In genomic region chr8:118410341-118410970, GRCm38 (mm10) we compare ENCODE assay signal across 27 mouse cellular contexts.
DNase-seq lines count a peak whose midpoint lies in the region; ATAC-seq and TF ChIP-seq lines count a peak whose summit lies in the region.
"Had no signal": no experiment of that assay in that cellular context is flagged by ENCODE, and none has a peak within 500 bp of the region (broad histone marks: within the 10 kb centered on the region; RNA-seq: fewer than 3 reads in every experiment).

No protein-coding gene starts in this region.

- no peaks in the 10 kb centered on the region for H3K36me3 ChIP-seq in neural tube, embryonic 13.5 days
- no peaks in the 10 kb centered on the region for H3K36me3 ChIP-seq in neural tube, embryonic 15.5 days
- no peaks in the 10 kb centered on the region for H3K36me3 ChIP-seq in kidney, postnatal 0 days (ENCODE audit: insufficient read depth, low read length)
- H3K36me3 ChIP-seq: heart, embryonic 15.5 days; limb, embryonic 10.5 days; limb, embryonic 15.5 days; liver, embryonic 13.5 days; midbrain, embryonic 12.5 days had no signal

- H3K27me3 ChIP-seq in neural tube, embryonic 13.5 days: no peaks in the 10 kb centered on the region
- H3K27me3 ChIP-seq in neural tube, embryonic 15.5 days (replicated peaks): no peaks in the 10 kb centered on the region
- no peaks in the 10 kb centered on the region for H3K27me3 ChIP-seq in kidney, postnatal 0 days (ENCODE audit: insufficient read depth, low read length)
- H3K27me3 ChIP-seq: forebrain, embryonic 13.5 days; heart, embryonic 15.5 days; limb, embryonic 15.5 days; liver, embryonic 13.5 days; megakaryocyte, embryonic 14.5 days; midbrain, embryonic 12.5 days had no signal

- H3K4me1 ChIP-seq in neural tube, embryonic 13.5 days (replicated peaks): peaks cover 10% of the 10 kb centered on the region; the same call in 1 of the 2 replicates
- no peaks in the 10 kb centered on the region; the same call in 1 of the 2 replicates for H3K4me1 ChIP-seq in neural tube, embryonic 15.5 days
- no peaks in the 10 kb centered on the region for H3K4me1 ChIP-seq in kidney, postnatal 0 days (replicated peaks; ENCODE audit: insufficient read depth, low read length)
- H3K4me1 ChIP-seq: forebrain, embryonic 13.5 days; heart, embryonic 15.5 days; limb, embryonic 10.5 days; limb, embryonic 15.5 days; liver, embryonic 13.5 days; megakaryocyte, embryonic 14.5 days; midbrain, embryonic 12.5 days had no signal

- no peak overlapping the region for H3K4me2 ChIP-seq in neural tube, embryonic 13.5 days
- no peak overlapping the region for H3K4me2 ChIP-seq in neural tube, embryonic 15.5 days
- no peak overlapping the region for H3K4me2 ChIP-seq in kidney, postnatal 0 days (ENCODE audit: low read length)
- H3K4me2 ChIP-seq: forebrain, embryonic 13.5 days; heart, embryonic 15.5 days; hindbrain, embryonic 14.5 days; limb, embryonic 15.5 days; liver, embryonic 13.5 days; midbrain, embryonic 12.5 days had no signal

- H3K27ac ChIP-seq in neural tube, embryonic 13.5 days (replicated peaks): peak overlapping the region; percentile 25
- H3K27ac ChIP-seq in neural tube, embryonic 15.5 days (replicated peaks): no peak overlapping the region
- no peak overlapping the region for H3K27ac ChIP-seq in kidney, postnatal 0 days
- H3K27ac ChIP-seq: forebrain, embryonic 13.5 days; heart, embryonic 15.5 days; hindbrain, embryonic 14.5 days; limb, embryonic 10.5 days; limb, embryonic 15.5 days; liver, embryonic 13.5 days; midbrain, embryonic 12.5 days had no signal

- H3K9me3 ChIP-seq in neural tube, embryonic 13.5 days: no peaks in the 10 kb centered on the region
- H3K9me3 ChIP-seq in neural tube, embryonic 15.5 days (replicated peaks): no peaks in the 10 kb centered on the region
- H3K9me3 ChIP-seq in kidney, postnatal 0 days (replicated peaks; ENCODE audit: low read length): no peaks in the 10 kb centered on the region
- H3K9me3 ChIP-seq: forebrain, embryonic 13.5 days; heart, embryonic 15.5 days; limb, embryonic 10.5 days; limb, embryonic 15.5 days; liver, embryonic 13.5 days had no signal

- H3K9ac ChIP-seq in neural tube, embryonic 13.5 days: no peak overlapping the region
- no peak overlapping the region for H3K9ac ChIP-seq in neural tube, embryonic 15.5 days (replicated peaks)
- H3K9ac ChIP-seq in kidney, postnatal 0 days (ENCODE audit: low read depth, low read length): no peak overlapping the region
- H3K9ac ChIP-seq: forebrain, embryonic 13.5 days; heart, embryonic 15.5 days; hindbrain, embryonic 14.5 days; limb, embryonic 15.5 days; liver, embryonic 13.5 days; midbrain, embryonic 12.5 days had no signal

- 73% methylated on average over 4 of the region's 4 CpGs for WGBS in neural tube, embryonic 13.5 days
- 64% methylated on average over 4 of the region's 4 CpGs for WGBS in neural tube, embryonic 15.5 days
- 59% methylated on average over 4 of the region's 4 CpGs for WGBS in kidney, postnatal 0 days

- no peak overlapping the region for H3K4me3 ChIP-seq in neural tube, embryonic 13.5 days
- no peak overlapping the region for H3K4me3 ChIP-seq in neural tube, embryonic 15.5 days (replicated peaks)
- H3K4me3 ChIP-seq in kidney, postnatal 0 days (replicated peaks; ENCODE audit: low read depth, low read length): no peak overlapping the region
- H3K4me3 ChIP-seq: forebrain, embryonic 13.5 days; heart, embryonic 15.5 days; limb, embryonic 10.5 days; limb, embryonic 15.5 days; liver, embryonic 13.5 days; megakaryocyte, embryonic 14.5 days; midbrain, embryonic 12.5 days had no signal

- DNase-seq in kidney, adult 11 months: peak; percentile 23
- DNase-seq in kidney, postnatal 4 days: no peak
- DNase-seq in kidney, postnatal 0 days (ENCODE audit: low spot score): peak; percentile 10
- no peak for DNase-seq in thymus, adult 18-20 months
- DNase-seq in urinary bladder, postnatal 25 days (ENCODE audit: low spot score): no peak
- DNase-seq: adrenal gland, adult 2 months; adrenal gland, postnatal 36 days; cerebellum, adult 8-10 months; cerebellum, postnatal 25 days; gastrocnemius, postnatal 10 days; liver, embryonic 13.5 days; lung, adult 18-20 months; lung, postnatal 4 days; right cerebral cortex, postnatal 25 days; thymus, postnatal 36 days had no signal

- no peak for ATAC-seq in neural tube, embryonic 13.5 days (ENCODE audit: low read depth)
- ATAC-seq in neural tube, embryonic 15.5 days (ENCODE audit: low FRiP score): no peak
- no peak for ATAC-seq in kidney, postnatal 0 days (replicated peaks; ENCODE audit: low FRiP score, low read depth)
- ATAC-seq: CD4-positive, CD25-positive, alpha-beta regulatory T cell, adult 4 months; forebrain, embryonic 13.5 days; inflammation-experienced regulatory T-cells, adult 6 months; lung, postnatal 0 days had no signal

- TF ChIP-seq CTCF in kidney, postnatal 0 days (IDR thresholded peaks at IDR 0.05; ENCODE audit: low read depth): 0 out of 2 replicates have a peak, but pooled peaks have one; percentile 7

Comparison
In these comparisons a context has a peak if more than half of its experiments do, and no peak if none do; other contexts are left out.
1. DNase-seq: peak in kidney, adult 11 months (single experiment) and kidney, postnatal 0 days (single experiment); none in kidney, postnatal 4 days (0 of 2), thymus, adult 18-20 months (0 of 2) and urinary bladder, postnatal 25 days (single experiment).